Mouse (Mus musculus) spleen, adult 2 months (tissue): ENCODE data around the gene Slc35b1. TPM values are rescaled to one million over a fixed set of nuclear protein-coding genes. Genes with fewer than 3 reads are reported as not detected.

ENCODE experiments used
- DNase-seq, 2 experiments: peaks; one replicate each; pipeline versions ENCODE4 v3.0.0 to v3.0.0-alpha.2; 2012 to 2021; ENCODE audit warnings: low spot score in 2 of 2, low read depth in 1 of 2
- H3K27ac ChIP-seq: fragments of 200-500 bp; 2 replicates; pipeline ENCODE4 v1.5.1; 2012; ENCODE audit warnings: low read length, inconsistent platforms; ENCODE audit not compliant: insufficient read depth
- H3K27me3 ChIP-seq: fragments of 200-500 bp; 2 replicates; pipeline ENCODE4 v1.6.1; 2012; ENCODE audit warnings: mild to moderate bottlenecking, moderate library complexity, low read length, inconsistent platforms; ENCODE audit not compliant: control insufficient read depth, insufficient read depth
- H3K36me3 ChIP-seq: fragments of 200-500 bp; 2 replicates; pipeline ENCODE4 v1.6.1; 2012; ENCODE audit warnings: mild to moderate bottlenecking, low read length, inconsistent platforms; ENCODE audit not compliant: control insufficient read depth, insufficient read depth
- H3K4me1 ChIP-seq: fragments of 200-500 bp; 2 replicates; pipeline ENCODE4 v1.6.1; 2011; ENCODE audit warnings: inconsistent platforms; ENCODE audit not compliant: control insufficient read depth, insufficient read depth, insufficient read length
- H3K4me3 ChIP-seq: fragments of 200-500 bp; 2 replicates; pipeline ENCODE4 v1.5.1; 2011; ENCODE audit warnings: mild to moderate bottlenecking, inconsistent platforms; ENCODE audit not compliant: insufficient read depth, insufficient read length; ENCODE audit errors: extremely low read depth
- CTCF ChIP-seq: fragments of 200-500 bp; IDR thresholded peaks from 2 replicates; pipeline ENCODE4 v1.5.1; 2011; ENCODE audit warnings: mild to moderate bottlenecking, inconsistent platforms; ENCODE audit not compliant: insufficient read depth, insufficient read length, insufficient replicate concordance; ENCODE audit errors: extremely low read depth
- POLR2A ChIP-seq: fragments of 200-500 bp; IDR thresholded peaks from 2 replicates; pipeline ENCODE4 v1.6.1; 2011; ENCODE audit warnings: low read depth, low read length, inconsistent platforms
- WGBS: fragments of 180-500 bp; shearing (Covaris S2); methylation state at CpG from one replicate; pipeline ENCODE4 v1.1.7; 2018; 5-methylcytosine and 5-hydroxymethylcytosine counted together
- polyA plus RNA-seq: library from polyadenylated mRNA; depleted of rRNA; stranded (reverse); fragments of >200 nt; gene quantifications from 2 replicates; pipeline ENCODE4 v1.2.3, GENCODE M21; 2012; rRNA removed

The Slc35b1 gene
- 40.9 and 44.9 TPM in 2 replicates for polyA plus RNA-seq

GRCm38 (mm10) chr11:95384319-95384972 is at the start of gene Slc35b1:
Slc35b1 (plus strand) TSS chr11:95384692.
- Histone ChIP-seq H3K36me3 (peaks cover 39% of the 10 kb centered on the region), H3K27ac (peak within 1 kb of the TSS; percentile 95), H3K27me3 (no peaks in the 10 kb centered on the region), H3K4me3 (peak within 1 kb of the TSS; percentile 97), H3K4me1 (no peaks in the 10 kb centered on the region)
- under 1% methylated on average over 42 of the region's 42 CpGs for WGBS
- DNase-seq = peak; percentile 89 to 100
- no peak; the same call in 1 of the 2 replicates for TF ChIP-seq POLR2A
- peak; percentile 93 for TF ChIP-seq CTCF

- H3K27ac ChIP-seq = peak within 1 kb of the TSS; percentile 79
- H3K27me3 ChIP-seq = no peaks in the 10 kb centered on the region
- WGBS = 2% methylated on average over 26 of the region's 27 CpGs
- H3K4me3 ChIP-seq = peak within 1 kb of the TSS; percentile 67
- no peaks in the 10 kb centered on the region for H3K36me3 ChIP-seq
- DNase-seq = peak; percentile 87 to 96
- TF ChIP-seq POLR2A (peak; percentile 91), CTCF (no peak)
- H3K4me1 ChIP-seq = peaks cover 17% of the 10 kb centered on the region; the same call in 1 of the 2 replicates
Measured at GRCm38 (mm10) chr11:95336568-95337128, 47.8 kb upstream of the Slc35b1 start, which contains the start of gene Fam117a. Fam117a (plus strand) TSS chr11:95337018.

GRCm38 (mm10) chr11:95337129-95337813 is 47.2 kb upstream of the Slc35b1 start:
- Histone ChIP-seq H3K27ac (peak overlapping the region; percentile 79), H3K4me3 (peak overlapping the region; percentile 67), H3K36me3 (no peaks in the 10 kb centered on the region), H3K27me3 (no peaks in the 10 kb centered on the region), H3K4me1 (peaks cover 17% of the 10 kb centered on the region; the same call in 1 of the 2 replicates)
- DNase-seq = peak in 1 of 2 experiments; percentile 60
- under 1% methylated on average over 50 of the region's 50 CpGs for WGBS
- TF ChIP-seq POLR2A (no peak; the same call in 1 of the 2 replicates), CTCF (no peak)

- peak overlapping the region; percentile 67 for H3K4me3 ChIP-seq
- H3K27ac ChIP-seq = peak overlapping the region; percentile 79
- H3K27me3 ChIP-seq = no peaks in the 10 kb centered on the region
- no peak for TF ChIP-seq POLR2A
- TF ChIP-seq CTCF = no peak
- H3K4me1 ChIP-seq = peaks cover 15% of the 10 kb centered on the region; the same call in 1 of the 2 replicates
- no peaks in the 10 kb centered on the region for H3K36me3 ChIP-seq
- no peak for DNase-seq
- 2% methylated on average over 9 of the region's 9 CpGs for WGBS
Measured at GRCm38 (mm10) chr11:95337846-95338342, 46.6 kb upstream of the Slc35b1 start.

GRCm38 (mm10) chr11:95339471-95340021 is 44.9 kb upstream of the Slc35b1 start:
- Histone ChIP-seq H3K4me3 (peak overlapping the region; percentile 22), H3K27ac (peak overlapping the region; percentile 26), H3K4me1 (peaks cover 14% of the 10 kb centered on the region; the same call in 1 of the 2 replicates), H3K27me3 (no peaks in the 10 kb centered on the region), H3K36me3 (no peaks in the 10 kb centered on the region)
- no peak for TF ChIP-seq POLR2A
- no peak for TF ChIP-seq CTCF
- no peak for DNase-seq
- WGBS = 20% methylated on average over 14 of the region's 14 CpGs

- Histone ChIP-seq H3K36me3 (no peaks in the 10 kb centered on the region), H3K4me1 (peaks cover 14% of the 10 kb centered on the region; the same call in 1 of the 2 replicates), H3K27ac (no peak overlapping the region; the same call in 1 of the 2 replicates), H3K4me3 (no peak overlapping the region), H3K27me3 (no peaks in the 10 kb centered on the region)
- no peak for DNase-seq
- no peak for TF ChIP-seq CTCF
- TF ChIP-seq POLR2A = no peak
- WGBS = 73% methylated on average over 1 of the region's 1 CpGs
Measured at GRCm38 (mm10) chr11:95340259-95340658, 44.2 kb upstream of the Slc35b1 start.
